Mouse (Mus musculus) splenic B cell, adult 2 months (primary cell): ENCODE results near the gene St8sia1.

Experiments
- DNase-seq: peaks from one replicate; pipeline ENCODE4 v3.0.0-alpha.2; 2011; ENCODE audit warnings: low read depth, low spot score
- H3K27me3 ChIP-seq: 2 replicates; pipeline ENCODE4 v1.6.1; 2012; ENCODE audit warnings: mild to moderate bottlenecking, low read length, moderate library complexity, mixed read lengths; ENCODE audit not compliant: control insufficient read depth, poor library complexity, insufficient read depth, severe bottlenecking
- H3K36me3 ChIP-seq: 2 replicates; pipeline ENCODE4 v1.6.1; 2012; ENCODE audit warnings: mild to moderate bottlenecking, low read length, moderate library complexity, mixed read lengths; ENCODE audit not compliant: control insufficient read depth, poor library complexity, insufficient read depth, severe bottlenecking

Gene St8sia1

DNA sequence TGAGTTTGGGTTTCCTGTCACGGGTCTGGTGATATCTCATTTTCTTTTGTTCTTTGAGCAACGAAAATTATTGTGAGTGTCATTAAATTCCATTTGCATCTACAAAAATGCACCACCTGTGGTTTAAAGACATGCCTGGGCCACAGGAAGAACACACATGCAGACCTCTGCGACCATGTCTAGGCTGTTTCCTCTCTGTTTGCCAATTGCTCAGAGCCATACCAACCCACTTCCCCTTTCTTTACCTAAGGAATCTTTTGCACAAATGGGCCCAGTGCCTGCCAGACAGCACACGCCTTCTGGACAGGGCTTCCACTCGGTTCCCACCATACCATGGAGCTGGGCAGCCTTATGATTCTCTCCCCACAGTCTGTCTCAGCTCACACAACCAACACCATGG lies 48.8 kb downstream of the St8sia1 start:
- H3K36me3 ChIP-seq = no peaks in the 10 kb centered on the region
- DNase-seq = peak; percentile 9
- H3K27me3 ChIP-seq = no peaks in the 10 kb centered on the region

DNA sequence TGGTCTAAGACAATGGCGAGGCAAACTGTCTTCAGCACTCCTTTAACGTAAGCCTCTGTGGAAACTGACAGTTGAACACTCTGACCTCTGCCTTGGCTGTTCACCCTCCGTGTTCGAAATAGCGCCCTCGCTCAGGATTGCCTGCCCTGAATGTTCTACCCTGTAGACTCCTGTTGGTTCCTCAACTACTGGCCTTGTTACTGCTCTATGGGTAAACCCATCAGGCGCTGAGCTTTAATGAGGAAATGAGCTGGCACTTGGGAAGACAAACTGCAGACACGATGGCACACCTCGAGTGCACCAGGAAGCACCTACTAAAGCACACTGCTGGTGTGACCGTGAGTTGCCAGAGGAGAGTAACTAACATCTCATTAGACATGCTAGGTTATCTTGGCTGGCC lies 49.6 kb downstream of the St8sia1 start:
- Histone ChIP-seq H3K27me3 (no peaks in the 10 kb centered on the region), H3K36me3 (no peaks in the 10 kb centered on the region)
- no peak for DNase-seq

- Histone ChIP-seq H3K36me3 (no peaks in the 10 kb centered on the region), H3K27me3 (no peaks in the 10 kb centered on the region)
- no peak for DNase-seq
These were observed 53.0 kb downstream of the St8sia1 start for GRCm38 (mm10) chr6:142911263-142911662.

DNA sequence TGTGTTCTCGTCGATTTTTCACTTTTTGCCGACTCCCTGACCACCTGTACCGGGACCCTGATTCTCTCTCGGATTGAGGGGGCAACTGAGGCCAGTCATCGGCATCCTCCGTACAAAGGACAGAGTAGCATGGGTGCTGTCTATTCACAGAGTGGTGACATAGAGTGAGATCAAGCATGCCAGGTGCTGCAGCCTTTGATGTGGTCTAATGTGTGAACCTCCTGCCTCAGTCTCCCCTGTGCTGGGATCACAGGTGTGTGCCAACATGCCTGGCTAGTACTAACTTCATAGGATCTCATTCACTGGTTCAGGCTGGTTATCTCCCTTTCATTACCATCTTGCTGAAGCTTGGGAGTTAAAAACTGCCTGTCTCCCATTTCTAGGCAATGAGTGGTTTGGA lies 53.5 kb downstream of the St8sia1 start:
- Histone ChIP-seq H3K27me3 (no peaks in the 10 kb centered on the region), H3K36me3 (no peaks in the 10 kb centered on the region)
- DNase-seq = no peak

GRCm38 (mm10) chr6:142909771-142910105 lies 54.5 kb downstream of the St8sia1 start:
- DNase-seq = no peak
- Histone ChIP-seq H3K27me3 (no peaks in the 10 kb centered on the region), H3K36me3 (no peaks in the 10 kb centered on the region)

DNA sequence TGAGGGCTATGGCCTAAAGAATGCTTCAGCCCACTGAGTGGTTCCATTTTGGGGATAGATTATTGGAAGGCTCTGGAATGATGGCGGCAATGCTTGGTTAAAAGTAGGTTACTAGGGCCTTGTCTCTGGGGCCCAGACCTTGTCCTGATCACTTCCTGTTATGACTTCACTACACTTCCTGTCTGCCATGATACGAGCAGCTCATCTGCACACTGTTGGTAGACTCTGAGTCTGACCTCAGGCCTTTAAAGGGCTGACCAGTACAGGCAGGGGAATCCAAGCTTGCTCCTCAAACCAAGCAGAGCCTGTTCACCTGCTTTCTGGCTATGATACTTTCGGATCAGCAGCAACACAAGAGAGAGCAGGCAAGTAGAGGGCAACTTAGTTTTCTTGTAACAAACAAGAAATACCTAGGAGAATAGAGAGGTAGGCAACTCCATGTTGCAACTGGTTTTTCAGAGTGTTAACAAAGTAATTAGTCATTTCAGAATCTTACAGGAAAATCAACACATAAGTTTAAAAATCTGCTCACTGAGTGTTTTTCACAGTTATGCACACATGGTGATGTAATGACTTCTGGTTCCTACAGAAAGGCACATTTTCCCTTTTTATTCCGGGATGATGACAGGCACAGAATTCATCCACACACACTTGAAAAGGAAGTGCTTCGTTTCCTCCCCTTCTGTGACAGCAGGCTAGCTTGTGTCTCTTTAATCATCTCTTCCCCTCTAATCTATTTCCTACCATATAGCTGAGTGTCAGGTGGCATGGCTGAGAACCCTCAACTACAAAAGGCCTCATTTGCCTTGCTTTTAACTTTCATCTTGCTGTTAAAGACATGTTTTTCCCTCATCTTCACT lies 55.1 kb downstream of the St8sia1 start:
- no peak for DNase-seq
- H3K27me3 ChIP-seq = no peaks in the 10 kb centered on the region

GRCm38 (mm10) chr6:142908412-142908811 lies 55.8 kb downstream of the St8sia1 start:
- DNase-seq = no peak
- Histone ChIP-seq H3K27me3 (no peaks in the 10 kb centered on the region), H3K36me3 (no peaks in the 10 kb centered on the region)

More for the DNA sequence above, 55.1 kb downstream of the St8sia1 start:
- H3K36me3 ChIP-seq = no peaks in the 10 kb centered on the region

DNA sequence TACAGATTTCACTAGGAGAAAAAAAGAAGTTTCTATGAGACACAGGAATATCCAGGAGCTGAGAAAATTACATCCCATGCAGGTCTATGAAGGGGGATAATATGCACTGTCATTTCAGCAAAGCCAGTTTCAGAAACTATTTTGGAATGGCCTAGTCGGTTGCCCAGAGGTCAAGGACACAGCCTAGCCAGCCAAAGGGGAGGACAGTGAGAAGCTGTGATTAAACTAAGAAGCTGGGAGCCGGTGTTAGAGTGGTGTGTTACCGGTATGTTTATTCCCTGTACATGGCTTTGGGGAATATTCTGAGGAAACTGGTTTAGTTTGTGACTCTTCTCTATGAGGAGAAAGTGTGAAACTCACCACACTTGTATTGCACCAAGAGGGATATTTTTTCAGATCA lies 68.9 kb downstream of the St8sia1 start:
- Histone ChIP-seq H3K36me3 (no peaks in the 10 kb centered on the region), H3K27me3 (no peaks in the 10 kb centered on the region)
- no peak for DNase-seq

- no peak for DNase-seq
- Histone ChIP-seq H3K27me3 (no peaks in the 10 kb centered on the region), H3K36me3 (no peaks in the 10 kb centered on the region)
These were observed 70.5 kb downstream of the St8sia1 start for GRCm38 (mm10) chr6:142893716-142894115.

DNA sequence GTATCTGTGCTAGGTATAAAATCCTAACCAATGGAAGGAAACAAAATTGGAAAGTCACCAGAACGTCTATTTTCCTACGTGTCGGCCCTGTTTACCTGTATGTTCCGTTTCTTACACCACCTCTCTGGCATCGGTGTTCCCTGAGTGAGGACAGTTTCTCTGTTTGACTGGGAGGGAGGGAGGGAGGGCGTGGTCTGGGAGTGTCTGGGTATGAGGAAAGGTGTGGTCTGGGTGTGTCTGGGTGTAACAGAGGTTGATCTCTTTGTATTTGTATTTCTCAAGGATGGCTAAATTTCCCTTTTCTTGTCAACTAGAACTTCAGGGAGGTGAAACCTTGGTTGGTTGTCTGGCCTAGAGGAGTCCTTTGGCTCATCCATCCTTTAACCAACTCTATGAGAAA lies 73.9 kb downstream of the St8sia1 start:
- no peak for DNase-seq
- H3K27me3 ChIP-seq = no peaks in the 10 kb centered on the region
- H3K36me3 ChIP-seq = no peaks in the 10 kb centered on the region

- Histone ChIP-seq H3K36me3 (no peaks in the 10 kb centered on the region), H3K27me3 (no peaks in the 10 kb centered on the region)
- DNase-seq = no peak
These were observed 75.1 kb downstream of the St8sia1 start for GRCm38 (mm10) chr6:142888970-142889740.

GRCm38 (mm10) chr6:142888346-142888745 lies 75.9 kb downstream of the St8sia1 start:
- Histone ChIP-seq H3K36me3 (no peaks in the 10 kb centered on the region), H3K27me3 (no peaks in the 10 kb centered on the region)
- DNase-seq = no peak

- Histone ChIP-seq H3K36me3 (no peaks in the 10 kb centered on the region), H3K27me3 (no peaks in the 10 kb centered on the region)
- no peak for DNase-seq
These were observed 76.9 kb downstream of the St8sia1 start for GRCm38 (mm10) chr6:142887375-142887774.

GRCm38 (mm10) chr6:142885364-142886154 lies 78.7 kb downstream of the St8sia1 start:
- DNase-seq = no peak
- H3K27me3 ChIP-seq = no peaks in the 10 kb centered on the region
- no peaks in the 10 kb centered on the region for H3K36me3 ChIP-seq

- Histone ChIP-seq H3K27me3 (no peaks in the 10 kb centered on the region), H3K36me3 (no peaks in the 10 kb centered on the region)
- no peak for DNase-seq
These were observed 80.1 kb downstream of the St8sia1 start for GRCm38 (mm10) chr6:142884128-142884527.
